Mouse (Mus musculus): ENCODE measurements around the gene Vps36. TPM values are rescaled to one million over a fixed set of nuclear protein-coding genes. Genes with fewer than 3 reads are reported as not detected.

Gene Vps36
- total RNA-seq (2021), result 10 to 100 TPM; 28.0 to 30.9 TPM

DNA sequence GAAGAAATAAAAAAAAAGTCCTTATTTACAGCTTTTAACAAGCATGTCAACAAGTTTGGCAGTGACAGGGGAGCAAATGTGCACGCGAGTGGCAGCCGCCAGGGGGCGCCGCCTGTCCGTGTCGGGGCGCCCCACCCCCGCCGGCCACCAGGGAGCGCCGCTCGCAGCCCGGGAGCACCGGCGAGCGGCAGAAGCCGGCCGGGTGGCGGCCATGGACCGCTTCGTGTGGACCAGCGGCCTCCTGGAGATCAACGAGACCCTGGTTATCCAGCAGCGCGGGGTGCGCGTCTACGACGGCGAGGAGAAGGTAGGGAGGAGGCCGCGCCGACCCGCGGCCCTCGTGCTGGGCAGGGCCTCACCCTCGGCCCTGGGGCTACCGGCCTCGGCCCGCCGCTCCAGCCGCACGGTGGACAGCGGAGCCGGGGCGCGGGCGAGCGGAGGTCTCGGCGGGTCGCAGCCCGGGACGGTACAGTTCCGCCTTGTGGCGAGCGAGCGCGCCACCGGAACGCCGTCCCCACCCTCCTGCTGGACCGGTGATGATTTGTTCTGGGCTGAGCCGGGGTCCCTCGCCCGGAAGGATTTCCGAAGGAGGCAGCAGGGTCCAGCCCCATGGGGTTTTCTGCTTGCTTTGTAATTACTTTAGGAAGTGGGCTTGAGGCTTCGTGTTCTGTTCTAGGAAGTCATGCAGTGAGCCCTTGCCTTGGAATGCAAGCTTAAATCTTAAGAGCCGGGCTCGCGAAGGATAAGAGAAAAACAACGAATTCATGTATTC, at the start of gene Vps36:
Gene Vps36, plus strand, starts transcription at position 150 of the 772 bp plus-strand sequence.
- peak; percentile 90 to 93 for DNase-seq (ENCODE audit: extremely low spot score in 1 of 2, low spot score in 1 of 2)

DNA sequence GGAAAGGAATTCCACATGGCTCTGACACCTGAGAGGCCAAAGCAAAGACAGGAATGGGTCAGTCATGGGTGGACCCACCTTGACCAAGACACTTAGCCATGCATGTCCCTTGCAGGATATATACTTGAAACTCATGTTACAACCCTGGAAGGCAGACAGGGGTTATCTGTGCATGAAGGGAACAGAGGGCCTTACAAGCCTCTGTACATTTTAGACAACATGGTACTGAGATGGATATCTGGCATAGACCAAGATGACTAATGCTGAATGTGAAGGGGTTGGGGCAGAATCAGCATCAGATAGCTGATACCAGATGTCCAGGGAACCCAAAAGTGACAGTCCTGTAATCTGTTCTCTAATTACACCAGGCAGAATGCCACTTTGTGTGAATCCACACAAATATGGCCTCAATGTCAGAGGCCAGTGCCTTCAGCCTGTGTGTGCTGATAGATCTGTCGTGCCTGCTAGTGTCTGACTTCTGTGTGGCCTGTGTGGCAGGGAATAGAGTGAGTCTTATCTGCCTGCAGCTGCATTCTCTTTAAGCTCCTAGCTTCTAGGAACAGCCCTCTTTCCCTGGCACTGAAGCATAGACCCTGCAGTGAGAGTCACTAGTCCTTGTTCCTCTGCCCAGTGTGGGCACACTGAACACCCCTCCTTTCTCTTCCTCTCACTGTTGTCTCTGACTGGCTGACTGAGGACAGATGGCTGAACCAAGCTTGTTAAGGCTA, 48.7 kb upstream of the Vps36 start:
- DNase-seq (ENCODE audit: extremely low spot score in 1 of 2, low spot score in 1 of 2), result no peak

DNA sequence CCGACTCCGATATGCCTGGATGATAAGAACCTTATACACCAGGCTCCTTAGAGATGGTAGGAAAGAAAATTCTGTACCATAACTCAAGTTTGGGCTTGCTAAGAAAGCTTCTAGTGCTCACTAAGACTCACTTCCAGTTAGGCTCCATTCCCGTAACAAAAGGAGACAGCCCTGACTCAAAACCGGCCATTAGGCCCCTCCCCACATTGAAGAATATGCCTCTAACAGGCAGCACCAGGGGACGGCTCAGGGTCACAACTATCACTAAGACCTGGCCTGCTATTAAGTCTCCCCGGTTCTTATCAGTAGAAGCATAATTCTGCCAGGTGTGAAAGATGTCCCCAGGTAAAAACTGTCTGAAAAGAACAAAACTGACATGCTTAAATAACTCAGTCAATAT, 46.8 kb upstream of the Vps36 start:
- DNase-seq (ENCODE audit: extremely low spot score in 1 of 2, low spot score in 1 of 2), result no peak

DNA sequence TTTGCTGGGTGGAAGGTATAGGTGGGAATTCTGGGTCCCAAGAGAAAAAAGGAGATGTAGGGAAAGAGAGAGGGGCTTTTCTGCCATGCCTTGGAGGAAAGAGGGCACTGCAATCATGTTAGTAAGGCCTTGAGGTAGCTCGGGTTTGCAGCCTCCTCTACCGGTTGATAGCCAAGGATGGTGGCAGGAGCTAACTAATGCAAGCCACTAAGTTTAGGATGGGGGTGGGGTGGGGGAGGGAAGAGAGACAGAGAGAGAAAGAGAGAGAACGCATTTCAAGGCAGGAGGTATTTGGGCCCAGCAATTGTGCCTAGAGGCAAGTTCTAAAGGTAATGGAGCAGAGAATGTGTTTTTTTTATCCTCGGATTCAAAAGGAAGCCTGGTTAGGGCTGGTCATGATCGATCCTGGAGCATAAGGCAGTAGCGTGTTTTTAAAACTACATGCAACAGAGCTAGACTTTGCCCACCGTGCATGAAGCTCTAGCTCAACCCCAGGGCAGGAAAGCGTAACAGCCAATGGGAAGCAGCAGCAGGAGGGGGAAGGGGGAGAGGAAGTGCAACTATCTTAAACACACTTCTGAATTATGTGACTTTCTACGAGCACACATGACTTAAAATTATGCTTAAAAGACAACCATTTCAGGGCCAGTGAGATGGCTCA, 44.8 kb upstream of the Vps36 start:
- DNase-seq (ENCODE audit: extremely low spot score in 1 of 2, low spot score in 1 of 2), result no peak

DNA sequence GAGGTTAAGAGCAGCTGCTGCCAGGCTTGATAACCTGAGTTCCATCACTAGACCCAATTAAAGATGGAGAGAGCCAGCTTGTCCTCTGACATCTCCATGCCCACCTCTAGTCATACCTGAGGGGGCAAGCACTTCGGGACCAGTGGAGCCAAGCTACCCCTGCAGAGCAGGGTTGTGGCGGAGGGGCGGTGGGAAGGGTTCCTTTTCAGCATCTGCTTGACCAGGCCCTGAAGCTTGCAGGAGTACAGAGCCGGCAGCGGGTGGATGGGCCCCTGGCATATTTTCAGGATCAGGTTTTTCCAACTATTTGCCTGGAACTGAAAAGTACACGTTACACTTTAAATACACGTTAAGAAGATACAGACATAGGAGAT, 44.3 kb upstream of the Vps36 start:
- no peak for DNase-seq (ENCODE audit: extremely low spot score in 1 of 2, low spot score in 1 of 2)

DNA sequence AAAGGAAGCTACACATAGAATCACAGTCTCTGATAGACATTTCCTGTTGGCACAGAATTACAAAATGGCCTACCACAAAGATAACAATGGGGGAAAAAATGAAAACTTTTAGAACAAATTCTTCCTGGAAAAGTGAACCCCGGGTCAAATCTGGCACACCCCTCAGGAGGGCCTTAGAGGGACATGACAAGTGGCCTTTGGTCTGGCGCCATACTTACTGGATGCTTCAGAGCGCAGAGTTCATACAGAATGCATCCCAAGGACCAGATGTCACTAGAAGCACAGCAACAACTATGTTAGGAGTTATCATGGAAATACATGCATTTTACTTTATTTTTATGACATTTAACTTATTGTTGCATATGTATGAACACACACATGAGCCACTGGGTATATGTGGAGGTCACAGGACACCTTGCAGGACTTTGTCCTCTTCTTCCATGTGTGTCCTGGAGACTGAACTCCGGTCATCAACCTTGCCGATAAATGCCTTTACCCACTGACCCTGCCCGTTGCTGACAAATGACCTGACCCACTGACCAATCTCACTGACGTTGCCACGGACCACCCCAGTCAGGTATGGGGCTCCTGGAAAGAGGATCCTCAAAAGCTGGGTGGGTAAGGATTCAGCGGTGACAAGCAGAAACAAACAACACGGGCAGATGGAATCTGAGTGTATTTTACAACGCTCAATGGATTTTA, 42.8 kb upstream of the Vps36 start:
- no peak for DNase-seq (ENCODE audit: extremely low spot score in 1 of 2, low spot score in 1 of 2)

DNA sequence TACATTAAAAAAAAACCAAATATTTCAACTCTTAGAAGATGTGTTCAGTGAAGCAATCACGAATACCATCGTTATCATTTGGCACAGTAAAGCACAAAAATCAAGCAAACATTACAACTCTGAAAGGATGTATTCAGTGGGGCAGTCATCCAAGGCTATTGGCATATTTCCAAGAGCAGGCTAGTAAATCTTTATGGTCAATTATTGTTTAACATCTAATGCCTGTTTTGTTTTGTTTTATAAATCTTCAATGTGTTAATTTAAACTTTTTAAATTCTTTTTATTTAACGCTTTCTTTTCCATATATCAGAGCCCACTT, 42.3 kb upstream of the Vps36 start:
- no peak for DNase-seq (ENCODE audit: extremely low spot score in 1 of 2, low spot score in 1 of 2)

DNA sequence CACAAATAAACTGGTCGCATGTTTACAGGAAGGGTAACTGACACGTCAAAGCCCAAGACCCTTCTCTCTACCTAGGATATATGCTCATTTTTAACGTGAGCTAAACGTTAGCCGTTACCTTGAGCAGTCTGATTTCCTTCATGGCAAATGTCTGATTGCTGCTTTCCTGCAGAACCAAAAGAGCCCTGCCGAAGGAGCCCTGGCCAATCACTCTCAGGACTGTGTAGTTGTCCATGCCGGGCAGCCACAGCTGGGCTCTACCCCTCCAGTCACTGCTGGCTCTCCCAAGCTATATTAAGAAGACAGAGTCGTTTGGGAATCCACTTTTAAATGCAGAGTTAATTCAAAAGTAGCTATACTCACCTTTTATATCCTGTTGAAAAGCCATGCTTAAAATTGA, 30.4 kb upstream of the Vps36 start:
- no peak for DNase-seq (ENCODE audit: extremely low spot score in 1 of 2, low spot score in 1 of 2)

DNA sequence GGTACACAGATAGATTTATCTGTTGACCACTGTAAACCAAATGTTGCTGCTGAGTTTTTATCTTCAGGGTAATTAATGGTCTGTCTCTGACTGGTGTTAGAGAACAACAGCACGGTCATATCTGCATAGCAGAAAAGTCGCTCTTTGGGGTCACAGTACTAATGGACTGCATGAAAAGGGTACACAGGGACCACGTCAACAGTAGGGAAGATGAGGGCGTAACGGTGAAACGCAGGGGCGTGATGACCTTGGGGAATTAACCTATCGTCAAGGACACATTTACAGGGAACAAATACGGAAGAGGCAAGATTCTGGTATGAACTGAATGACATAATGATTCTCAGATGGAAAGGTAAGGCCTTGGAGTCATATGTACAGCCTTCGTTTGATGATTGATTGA, 28.2 kb upstream of the Vps36 start:
- no peak for DNase-seq (ENCODE audit: extremely low spot score in 1 of 2, low spot score in 1 of 2)

DNA sequence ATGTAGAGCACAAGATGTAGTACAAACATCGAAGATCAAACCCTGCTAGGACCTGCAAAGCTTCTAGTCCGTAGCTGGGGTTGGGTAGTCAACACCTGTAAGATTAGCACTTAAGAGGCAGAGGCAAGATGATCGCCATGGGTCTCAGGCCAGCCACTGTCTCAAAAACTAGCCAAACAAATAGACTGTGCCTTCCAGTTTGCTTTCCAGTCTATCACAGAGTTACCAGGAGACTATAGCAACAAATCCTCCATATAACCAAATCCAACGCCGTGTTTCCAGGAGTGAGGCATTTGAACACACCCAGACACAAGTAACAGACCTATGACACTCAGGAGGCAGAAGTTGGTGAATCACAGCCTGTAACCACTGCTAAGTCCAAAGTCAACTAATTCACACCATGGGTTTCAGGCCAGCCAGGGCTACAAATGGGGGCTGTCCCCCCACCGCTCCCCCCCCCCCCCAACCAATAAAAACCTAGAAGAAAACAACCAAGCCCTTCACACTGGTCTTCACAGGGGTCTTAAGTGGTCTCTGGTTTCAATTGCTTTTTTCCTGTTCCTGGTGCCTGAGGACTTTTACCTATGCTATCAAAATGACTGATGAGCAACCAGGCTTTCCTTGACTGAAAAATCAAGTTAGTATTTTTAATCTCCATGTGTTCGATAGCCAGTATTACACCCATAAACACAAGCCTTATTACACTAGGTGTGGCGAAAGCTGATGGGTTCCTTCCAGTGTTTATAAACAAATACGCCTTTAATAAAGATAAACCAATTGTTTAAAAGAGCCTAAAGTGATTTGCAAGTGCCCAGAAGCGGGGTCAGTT, 27.1 kb upstream of the Vps36 start:
- no peak for DNase-seq (ENCODE audit: extremely low spot score in 1 of 2, low spot score in 1 of 2)

DNA sequence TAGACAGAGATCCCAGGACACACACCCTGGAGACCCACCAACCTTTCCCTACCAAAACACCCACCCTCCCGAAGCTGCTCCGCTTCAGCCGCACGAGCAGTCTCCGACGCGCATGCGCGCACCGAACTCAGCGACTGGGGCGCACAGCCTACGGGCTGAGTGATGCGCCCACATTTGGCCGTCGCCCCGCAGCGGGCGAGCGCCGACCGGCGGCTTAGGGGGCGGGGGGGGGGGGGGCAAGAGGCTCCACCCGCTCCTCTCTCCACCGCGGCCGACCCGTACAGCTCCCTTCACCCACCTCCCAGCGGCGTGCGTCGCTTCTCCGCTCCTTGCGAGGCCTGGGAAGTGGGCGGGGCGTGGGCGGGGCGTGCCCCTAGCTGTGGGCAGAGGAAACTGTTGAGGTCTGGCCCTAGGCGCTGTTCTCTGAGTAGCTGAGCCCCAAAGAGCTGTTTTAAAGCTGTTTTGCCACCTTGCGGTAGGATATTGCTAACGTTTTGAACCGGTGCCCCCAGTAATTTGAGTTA, 26.5 kb upstream of the Vps36 start, which contains the start of gene Nek3:
Gene Nek3, minus strand, starts transcription at position 356 of the 524 bp plus-strand sequence.
- DNase-seq (ENCODE audit: extremely low spot score in 1 of 2, low spot score in 1 of 2), result peak; percentile 63 to 80

DNA sequence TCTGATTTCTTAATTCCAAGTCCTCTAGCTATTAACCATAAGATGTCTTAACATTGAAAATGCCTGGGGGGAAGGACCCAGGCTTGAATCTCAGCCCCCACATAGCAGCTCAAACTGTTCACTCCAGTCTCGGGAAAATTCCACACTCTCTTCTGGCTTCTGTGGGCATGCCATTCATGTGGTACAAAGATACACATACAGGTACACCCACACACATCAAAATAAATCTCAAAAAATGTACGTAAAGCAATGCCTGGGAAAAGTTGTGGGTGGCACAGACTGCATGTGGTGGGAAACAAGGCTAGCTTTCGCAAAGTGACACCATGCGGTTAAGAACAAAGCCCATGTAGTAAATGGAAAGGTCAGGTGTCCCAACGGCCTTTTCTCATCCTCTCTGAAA, 23.4 kb upstream of the Vps36 start:
- no peak for DNase-seq (ENCODE audit: extremely low spot score in 1 of 2, low spot score in 1 of 2)

DNA sequence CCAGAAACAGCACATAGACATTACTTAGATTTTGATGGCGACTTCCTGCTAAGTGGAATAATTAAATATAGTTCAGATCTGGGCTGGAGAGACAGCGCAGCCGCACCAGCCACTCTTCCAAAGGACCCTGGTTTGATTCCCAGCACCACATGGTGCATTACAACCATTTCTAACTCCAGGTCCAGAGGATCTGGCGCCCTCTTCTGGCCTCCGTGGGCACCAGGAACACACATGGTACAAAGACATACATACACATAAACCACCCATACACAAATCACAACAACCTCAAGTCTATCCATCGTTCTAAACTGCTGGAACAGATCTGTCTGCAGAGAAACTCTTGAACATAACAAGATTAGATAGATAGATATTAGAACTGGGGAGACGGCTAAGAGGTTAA, 16.6 kb upstream of the Vps36 start:
- no peak for DNase-seq (ENCODE audit: extremely low spot score in 1 of 2, low spot score in 1 of 2)

DNA sequence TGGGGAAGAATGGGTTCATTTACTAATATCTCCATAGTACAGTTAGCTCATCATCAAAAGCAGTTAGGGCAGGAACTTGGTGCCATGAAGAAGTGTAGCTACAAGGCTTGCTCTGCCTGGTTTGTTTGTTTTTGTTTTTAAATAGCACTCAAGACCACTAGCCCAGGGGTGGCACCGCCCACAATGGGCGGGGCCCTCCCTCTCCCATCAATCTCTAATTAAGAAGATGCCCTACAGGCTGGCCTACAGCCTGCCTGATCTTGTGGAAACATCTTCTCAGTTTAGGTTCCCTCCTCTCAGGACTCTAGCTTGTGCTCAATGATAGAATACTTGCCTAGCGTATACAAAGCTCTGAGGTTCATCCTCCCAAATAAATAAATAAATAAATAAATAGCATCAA, 7.7 kb upstream of the Vps36 start:
- DNase-seq (ENCODE audit: extremely low spot score in 1 of 2, low spot score in 1 of 2), result no peak

DNA sequence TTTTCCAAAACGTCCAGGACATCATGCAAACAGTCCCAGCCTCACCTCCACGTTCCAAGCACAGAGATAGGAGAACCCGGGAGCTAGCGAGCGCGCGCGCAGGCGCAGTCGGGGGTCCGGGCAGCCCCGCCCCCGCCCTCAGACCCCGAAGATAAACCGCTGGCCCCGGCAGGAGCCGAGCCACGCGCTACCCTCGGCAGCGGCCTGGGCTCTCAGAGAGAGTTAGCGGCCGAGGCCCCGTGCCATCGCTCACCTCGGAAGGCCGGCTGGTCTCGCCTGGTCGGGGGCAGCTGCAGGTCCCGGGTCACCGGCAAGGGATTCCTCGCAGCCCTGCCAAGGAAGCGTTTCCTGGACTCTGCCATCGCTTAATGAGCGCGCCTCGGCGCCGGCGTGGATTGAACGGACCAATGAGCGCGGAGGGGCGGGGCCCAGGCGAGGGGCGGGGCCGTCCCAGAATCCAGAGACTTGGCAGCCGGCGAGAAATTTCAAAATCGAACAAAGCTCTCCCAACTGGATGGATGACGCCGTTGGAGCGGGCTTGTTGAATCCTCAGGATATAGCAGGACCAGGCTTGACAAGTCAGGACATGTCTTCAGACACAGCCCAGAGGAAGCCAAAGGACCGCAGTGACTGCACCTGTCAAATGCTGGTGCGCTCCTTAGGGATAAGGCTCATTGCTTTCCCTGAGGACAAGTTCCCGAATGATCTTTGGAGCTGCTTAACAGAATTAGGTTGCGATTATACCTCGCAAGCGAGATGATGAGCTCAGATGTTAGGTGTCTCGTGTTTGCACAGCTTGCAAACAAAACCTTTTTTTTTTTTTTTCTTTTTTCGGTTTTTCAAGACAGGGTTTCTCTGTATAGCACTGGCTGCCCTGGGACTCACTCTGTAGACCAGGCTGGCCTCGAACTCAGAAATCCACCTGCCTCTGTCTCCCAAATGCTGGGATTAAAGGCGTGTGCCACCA, 6.9 kb upstream of the Vps36 start, which contains the start of gene Ckap2:
Gene Ckap2, minus strand, starts transcription at position 389 of the 967 bp plus-strand sequence.
- DNase-seq (ENCODE audit: extremely low spot score in 1 of 2, low spot score in 1 of 2), result peak; percentile 74 to 77

DNA sequence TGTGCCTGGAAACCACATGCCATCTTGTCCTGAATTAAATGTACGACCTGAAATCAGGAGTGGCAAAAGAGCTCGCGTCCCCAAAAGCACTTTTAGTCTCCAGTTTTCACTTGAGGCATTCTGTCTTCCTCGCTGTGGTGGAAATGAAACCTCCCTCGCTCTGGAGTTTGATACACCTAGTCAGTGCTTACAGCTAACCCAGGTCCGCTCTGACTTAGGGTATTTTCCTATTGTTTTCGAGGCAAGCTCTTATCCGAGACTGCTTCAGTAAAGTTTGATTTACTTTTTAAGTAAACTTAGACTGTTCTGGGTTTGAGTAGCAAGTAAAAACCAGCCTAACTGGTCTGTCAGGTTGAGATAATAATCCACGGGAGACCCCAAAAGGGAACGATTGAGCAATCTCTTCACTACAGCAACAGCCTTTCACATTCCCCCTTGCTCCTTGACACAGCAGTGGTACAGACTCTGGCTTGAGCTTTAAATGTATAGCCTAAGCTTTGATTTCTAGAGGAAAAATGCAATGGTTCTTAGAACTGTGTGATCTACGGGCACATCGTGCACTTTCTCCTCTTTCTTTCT, 912 bp downstream of the Vps36 start:
- DNase-seq (ENCODE audit: extremely low spot score in 1 of 2, low spot score in 1 of 2), result peak in 1 of 2 experiments; percentile 10

DNA sequence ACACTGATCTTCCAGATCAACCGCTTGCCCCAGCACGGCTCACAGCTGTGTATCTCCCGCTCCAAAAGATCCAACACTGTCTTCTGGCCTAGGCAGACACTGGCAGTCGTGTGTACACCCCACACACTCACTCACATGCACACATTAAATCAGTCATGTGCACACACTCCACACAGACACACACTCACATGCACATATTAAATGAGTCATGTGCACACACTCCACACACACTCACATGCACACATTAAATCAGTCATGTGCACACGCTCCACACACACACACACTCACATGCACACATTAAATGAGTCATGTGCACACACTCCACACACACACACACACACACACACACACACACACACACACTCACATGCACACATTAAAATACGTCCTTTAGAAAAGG, 5.3 kb downstream of the Vps36 start:
- no peak for DNase-seq (ENCODE audit: extremely low spot score in 1 of 2, low spot score in 1 of 2)

DNA sequence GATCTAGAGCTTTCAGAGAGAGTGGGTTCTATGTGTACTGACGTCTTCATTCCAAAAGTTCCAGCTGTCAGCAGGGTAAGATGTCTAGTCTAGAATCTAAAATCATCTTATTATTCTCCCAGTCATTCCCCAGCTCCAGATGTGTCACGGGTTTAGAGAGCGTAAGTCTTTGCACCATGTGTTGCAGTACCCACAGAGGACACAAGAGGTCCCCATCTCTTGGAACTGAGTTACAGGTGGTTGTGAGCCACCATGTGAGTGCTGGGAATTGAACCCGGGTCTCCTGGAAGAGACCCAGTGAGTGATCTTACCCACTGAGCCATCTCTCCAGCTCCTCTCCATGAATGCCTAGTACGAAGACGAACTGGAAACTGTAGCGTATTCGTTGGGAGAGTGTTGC, 6.9 kb downstream of the Vps36 start:
- DNase-seq (ENCODE audit: extremely low spot score in 1 of 2, low spot score in 1 of 2), result no peak
